Mouse (Mus musculus) retina, adult 2 months (tissue): ENCODE data around the gene Cep131.

Experiments
- DNase-seq: peaks from one replicate; pipeline ENCODE4 v3.0.0-alpha.2; 2012; ENCODE audit warnings: low read depth, low spot score

Gene Cep131

DNA sequence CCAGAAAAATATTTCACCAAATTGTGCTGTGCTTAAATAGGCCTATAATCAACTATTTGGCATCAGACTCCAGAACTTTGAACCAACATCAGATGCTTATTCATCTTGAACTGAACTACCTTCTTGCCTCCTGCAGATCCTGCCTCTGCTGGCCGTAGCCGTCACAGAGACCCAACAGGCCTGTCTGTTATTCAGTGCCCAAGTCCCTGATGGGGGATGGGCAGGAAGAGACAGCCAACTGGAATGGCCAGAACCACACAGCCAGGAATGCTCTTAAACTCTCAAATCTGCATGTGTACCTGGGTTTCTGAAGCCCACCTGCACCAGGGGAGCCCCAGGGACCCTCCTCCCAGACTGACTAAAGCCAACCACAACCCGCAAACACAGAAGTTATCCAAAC is 59.7 kb downstream of the Cep131 start:
- DNase-seq = no peak

- DNase-seq = no peak
These were observed 63.8 kb downstream of the Cep131 start for GRCm38 (mm10) chr11:120022841-120023240.

DNA sequence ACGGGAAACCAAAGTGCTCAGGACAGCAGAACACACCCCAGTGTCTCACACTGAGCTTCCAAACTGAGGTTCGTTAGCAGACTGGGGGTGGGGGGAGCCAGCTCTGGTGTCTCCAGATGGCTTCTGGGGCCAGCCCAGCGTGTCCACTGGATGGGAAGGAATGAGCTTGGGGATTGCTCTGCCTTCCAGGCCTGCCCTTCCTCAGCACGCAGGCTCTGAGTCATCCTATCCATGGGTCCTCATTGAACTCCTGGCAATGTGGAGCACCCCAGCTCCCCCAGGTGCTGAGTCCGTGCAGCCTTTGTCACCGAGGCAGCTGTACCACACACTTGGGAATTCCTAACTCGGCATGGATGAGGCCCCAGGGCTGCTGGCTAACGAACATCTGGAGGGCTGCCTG is 64.4 kb downstream of the Cep131 start:
- no peak for DNase-seq

GRCm38 (mm10) chr11:120021367-120021766 is 65.3 kb downstream of the Cep131 start:
- DNase-seq = no peak

DNA sequence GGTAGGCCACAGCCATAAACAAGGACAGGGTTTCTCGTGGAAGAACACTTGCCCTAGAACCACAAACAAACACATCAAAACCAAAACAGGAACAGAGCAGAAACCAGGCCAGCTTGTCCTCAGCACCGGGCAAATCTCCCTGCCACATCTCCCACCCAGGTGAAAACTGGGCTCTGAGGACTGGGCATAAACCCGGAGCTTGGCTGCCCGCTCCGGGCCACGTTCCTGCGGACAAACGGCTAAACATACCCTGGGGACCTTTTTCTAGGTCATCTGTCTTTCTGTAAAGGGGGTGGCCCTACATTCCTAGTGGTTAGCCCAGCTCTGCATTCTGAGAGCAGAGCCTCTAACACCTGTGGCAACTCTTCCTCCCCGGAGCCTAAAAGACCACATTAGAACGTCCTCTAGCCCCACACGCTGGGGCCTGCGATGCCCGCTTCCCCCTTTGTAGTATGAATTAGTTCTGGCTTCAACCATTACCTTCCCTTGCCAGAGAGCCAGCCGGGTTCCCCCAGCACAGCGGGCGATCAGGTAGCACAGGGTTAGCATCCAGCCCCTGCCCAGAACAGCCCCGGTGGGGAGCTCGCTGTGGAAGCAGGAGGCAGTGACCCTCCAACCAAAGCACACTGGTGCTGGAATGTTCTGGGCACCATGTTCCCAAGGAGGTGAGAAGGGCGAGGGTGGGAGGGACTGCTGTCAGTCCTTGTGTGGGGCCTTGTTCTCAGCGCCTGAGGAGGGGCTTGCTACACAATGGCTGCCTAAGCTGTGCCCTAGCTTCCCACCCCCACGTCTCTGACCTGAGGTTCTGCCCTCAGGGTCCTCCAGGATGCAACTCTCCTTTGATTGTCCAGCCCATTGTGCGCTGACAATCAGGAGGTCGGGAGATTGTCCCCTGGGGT is 66.8 kb downstream of the Cep131 start:
- no peak for DNase-seq

DNA sequence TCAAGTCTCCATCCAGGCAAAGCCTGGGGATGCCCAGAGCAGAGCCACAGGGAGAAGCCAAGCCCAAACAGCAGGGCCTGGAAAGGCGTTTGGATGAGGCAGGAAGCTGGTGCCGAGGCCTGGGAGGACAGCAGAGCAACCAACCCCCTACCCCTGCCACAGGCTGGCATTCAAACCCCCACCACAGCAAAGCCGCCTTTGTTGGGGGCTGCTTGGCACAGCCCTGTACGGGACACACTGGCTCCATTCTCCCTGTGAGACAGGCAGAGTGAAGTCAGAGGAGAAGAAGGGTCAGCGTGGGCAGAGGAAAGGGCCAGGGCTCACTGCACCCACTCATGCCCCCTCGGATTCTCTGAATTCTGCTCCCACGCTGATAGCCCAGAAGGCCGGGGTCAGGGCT is 69.6 kb downstream of the Cep131 start:
- no peak for DNase-seq

GRCm38 (mm10) chr11:120014758-120015157 is 71.9 kb downstream of the Cep131 start:
- DNase-seq = no peak
